Mouse (Mus musculus): ENCODE measurements around the gene Atp6v0a1.

GRCm38 (mm10) chr11:100970557-100970937, 38.7 kb upstream of the Atp6v0a1 start, which contains the start of gene Cavin1:
- no peak for TF ChIP-seq POLR2A (IDR thresholded peaks at IDR 0.05; ENCODE audit: borderline replicate concordance, control insufficient read depth, low read depth, low read length)
- no peak for TF ChIP-seq CTCF (IDR thresholded peaks at IDR 0.05; ENCODE audit: control insufficient read depth, insufficient read depth, low read length)
